Mouse (Mus musculus) heart, embryonic 16.5 days (tissue): ENCODE measurements around the gene Hoxb3. TPM values are rescaled to one million over a fixed set of nuclear protein-coding genes. Genes with fewer than 3 reads are reported as not detected.

Experiments
- ATAC-seq: fragments of 200-750 bp; cut with Nextera tagmentation; replicated peaks from 2 replicates; pipeline ENCODE4 v1.8.0; 2017; ENCODE audit warnings: moderate number of reproducible peaks; ENCODE audit not compliant: insufficient read depth, low FRiP score; ENCODE audit errors: extremely low read depth
- H3K27ac ChIP-seq: fragments of 300-500 bp; sonication (generic); 2 replicates; pipeline ENCODE4 v1.5.1; 2014; ENCODE audit warnings: mild to moderate bottlenecking, low read length, control low read depth, moderate library complexity
- H3K27me3 ChIP-seq: fragments of 300-500 bp; sonication (generic); 2 replicates; pipeline ENCODE4 v1.6.1; 2014; ENCODE audit warnings: low read length, mixed read lengths; ENCODE audit not compliant: control insufficient read depth, insufficient read depth
- H3K36me3 ChIP-seq: fragments of 300-500 bp; sonication (generic); 2 replicates; pipeline ENCODE4 v1.6.1; 2014; ENCODE audit not compliant: control insufficient read depth, insufficient read depth
- H3K4me1 ChIP-seq: fragments of 300-500 bp; sonication (generic); 2 replicates; pipeline ENCODE4 v1.6.1; 2014; ENCODE audit warnings: low read length, mixed read lengths; ENCODE audit not compliant: control insufficient read depth, insufficient read depth
- H3K4me2 ChIP-seq: fragments of 300-500 bp; sonication (generic); 2 replicates; pipeline ENCODE4 v1.6.1; 2014; ENCODE audit warnings: low read depth, mild to moderate bottlenecking, control low read depth, low read length
- H3K4me3 ChIP-seq: fragments of 300-500 bp; sonication (generic); 2 replicates; pipeline ENCODE4 v1.5.1; 2014; ENCODE audit warnings: mild to moderate bottlenecking, control low read depth, low read length
- H3K9ac ChIP-seq: fragments of 300-500 bp; sonication (generic); 2 replicates; pipeline ENCODE4 v1.6.1; 2014; ENCODE audit warnings: low read length, control low read depth
- H3K9me3 ChIP-seq: fragments of 300-500 bp; sonication (generic); replicated peaks from 2 replicates; pipeline ENCODE4 v1.6.1; 2016; ENCODE audit warnings: low read length; ENCODE audit not compliant: control insufficient read depth
- WGBS: fragments of 180-500 bp; shearing (Covaris S2); extraction: QIAGEN DNeasy Blood & Tissue Kit; methylation state at CpG from one replicate; pipeline ENCODE4 v1.1.7; 2014; 5-methylcytosine and 5-hydroxymethylcytosine counted together
- polyA plus RNA-seq: library from polyadenylated mRNA; unstranded; fragments of >200 nt; fragmentation: Nextera tagmentation; extraction: Ambion mirVana; gene quantifications from 2 replicates; pipeline ENCODE4 v1.2.1, GENCODE M21; 2015

Hoxb3 gene
- polyA plus RNA-seq, 1 experiment from 2014 or later: 0.24 TPM

DNA sequence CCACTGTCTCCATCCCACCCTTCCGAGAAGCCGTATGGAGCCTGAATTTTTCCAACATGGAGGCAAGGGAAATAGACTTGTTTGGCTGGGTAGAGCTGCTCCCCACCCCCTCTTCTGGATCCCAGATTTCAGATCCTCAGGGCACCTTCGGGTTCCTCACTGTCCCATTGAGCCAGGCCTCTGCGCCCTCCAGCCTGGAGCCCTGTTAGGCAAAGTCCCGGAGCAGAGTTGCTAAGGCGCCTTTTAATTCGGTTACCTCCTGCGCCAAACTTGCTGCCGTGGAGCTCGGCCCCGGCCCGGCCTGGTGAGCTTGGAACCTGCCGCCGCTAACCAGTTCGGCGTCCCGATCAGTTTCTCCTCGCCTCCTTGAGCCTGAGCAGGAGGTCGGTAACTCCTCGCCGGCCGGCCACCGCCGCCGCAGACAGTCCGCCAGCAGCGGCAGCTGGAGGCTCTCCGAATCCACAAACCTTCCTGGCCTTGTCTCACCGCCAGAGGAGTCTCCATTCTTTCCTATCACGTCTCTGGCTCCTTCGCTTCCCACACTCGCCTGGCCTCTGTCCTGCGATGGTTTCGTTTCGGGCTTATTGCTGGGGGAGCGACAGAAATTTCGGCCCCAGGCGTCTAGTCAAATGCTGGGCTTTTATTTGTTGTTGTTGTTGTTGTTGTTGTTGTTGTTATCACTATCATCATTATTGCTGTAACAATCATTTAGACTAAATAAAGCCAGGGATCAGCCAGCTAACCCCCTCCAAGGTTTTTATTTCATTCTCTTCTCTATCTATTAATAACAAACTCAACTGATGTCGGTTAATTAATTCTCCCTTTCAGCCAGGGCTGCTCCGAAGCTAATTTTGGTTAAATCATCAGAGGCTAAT, 18.8 kb downstream of the Hoxb3 start:
- Histone ChIP-seq H3K36me3 (no peaks in the 10 kb centered on the region), H3K4me1 (peaks cover 5% of the 10 kb centered on the region), H3K9me3 (no peaks in the 10 kb centered on the region), H3K9ac (peak overlapping the region; percentile 26), H3K27me3 (peaks cover 87% of the 10 kb centered on the region), H3K27ac (peak overlapping the region; percentile 26), H3K4me3 (peak overlapping the region; percentile 30), H3K4me2 (peak overlapping the region; percentile 39)
- no peak for ATAC-seq
- WGBS: 2% methylated on average over 40 of the region's 40 CpGs

DNA sequence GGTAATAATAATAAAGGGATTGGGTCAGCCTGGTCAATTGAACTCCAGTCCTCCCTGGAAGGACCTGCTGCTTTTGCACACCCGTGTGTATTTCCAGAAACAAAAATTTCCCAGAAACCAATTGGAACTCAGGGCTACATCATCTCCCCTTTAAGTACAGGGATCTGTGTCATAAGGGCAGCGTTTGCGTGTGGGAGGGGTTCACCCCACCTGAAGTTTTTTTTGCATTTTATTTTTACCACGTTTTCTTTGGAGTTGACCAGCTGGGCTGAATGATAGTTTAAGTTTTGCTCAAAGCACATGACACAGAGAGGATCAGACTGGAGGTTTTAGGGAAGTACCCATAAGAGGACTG, 19.4 kb downstream of the Hoxb3 start:
- peaks cover 5% of the 10 kb centered on the region for H3K4me1 ChIP-seq
- no peak for ATAC-seq
- H3K27ac ChIP-seq: no peak overlapping the region
- H3K36me3 ChIP-seq: no peaks in the 10 kb centered on the region
- no peak overlapping the region for H3K9ac ChIP-seq
- H3K4me3 ChIP-seq: no peak overlapping the region
- peaks cover 84% of the 10 kb centered on the region for H3K27me3 ChIP-seq
- H3K4me2 ChIP-seq: peak overlapping the region; percentile 39
- no peaks in the 10 kb centered on the region for H3K9me3 ChIP-seq
- WGBS: 9% methylated on average over 4 of the region's 4 CpGs

DNA sequence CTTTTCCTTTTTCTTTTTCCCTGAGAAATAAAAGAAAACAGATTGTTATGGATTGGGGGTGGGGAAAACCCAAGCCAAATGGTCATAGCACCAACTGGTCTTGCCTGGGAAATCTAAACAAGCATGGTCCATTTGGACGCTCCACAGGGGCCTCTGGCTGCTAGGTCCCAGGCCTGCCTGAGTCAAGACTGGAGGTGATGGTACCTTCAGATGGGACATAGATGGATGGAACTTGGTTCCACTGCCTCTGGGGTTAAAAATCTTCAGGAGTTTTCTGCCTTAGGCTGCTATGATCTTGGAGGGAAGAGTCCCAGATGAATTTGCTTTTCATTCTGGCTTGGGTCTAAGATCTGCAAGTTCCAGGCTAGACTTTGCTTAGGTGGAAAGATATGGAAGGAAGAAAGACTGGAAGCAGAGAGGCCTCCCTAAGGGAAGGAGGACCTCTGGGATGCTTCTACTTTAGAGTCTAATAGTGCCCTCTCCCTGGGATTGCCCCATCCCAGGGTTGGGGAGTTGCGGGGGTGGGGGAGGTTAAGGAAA, 20.1 kb downstream of the Hoxb3 start:
- H3K27me3 ChIP-seq: peaks cover 83% of the 10 kb centered on the region
- H3K4me2 ChIP-seq: peak overlapping the region; percentile 13; the same call in 1 of the 2 replicates
- no peak overlapping the region for H3K27ac ChIP-seq
- peaks cover 5% of the 10 kb centered on the region for H3K4me1 ChIP-seq
- ATAC-seq: no peak
- H3K9ac ChIP-seq: no peak overlapping the region
- H3K36me3 ChIP-seq: no peaks in the 10 kb centered on the region
- no peak overlapping the region for H3K4me3 ChIP-seq
- H3K9me3 ChIP-seq: no peaks in the 10 kb centered on the region
- WGBS: 46% methylated on average over 2 of the region's 2 CpGs

DNA sequence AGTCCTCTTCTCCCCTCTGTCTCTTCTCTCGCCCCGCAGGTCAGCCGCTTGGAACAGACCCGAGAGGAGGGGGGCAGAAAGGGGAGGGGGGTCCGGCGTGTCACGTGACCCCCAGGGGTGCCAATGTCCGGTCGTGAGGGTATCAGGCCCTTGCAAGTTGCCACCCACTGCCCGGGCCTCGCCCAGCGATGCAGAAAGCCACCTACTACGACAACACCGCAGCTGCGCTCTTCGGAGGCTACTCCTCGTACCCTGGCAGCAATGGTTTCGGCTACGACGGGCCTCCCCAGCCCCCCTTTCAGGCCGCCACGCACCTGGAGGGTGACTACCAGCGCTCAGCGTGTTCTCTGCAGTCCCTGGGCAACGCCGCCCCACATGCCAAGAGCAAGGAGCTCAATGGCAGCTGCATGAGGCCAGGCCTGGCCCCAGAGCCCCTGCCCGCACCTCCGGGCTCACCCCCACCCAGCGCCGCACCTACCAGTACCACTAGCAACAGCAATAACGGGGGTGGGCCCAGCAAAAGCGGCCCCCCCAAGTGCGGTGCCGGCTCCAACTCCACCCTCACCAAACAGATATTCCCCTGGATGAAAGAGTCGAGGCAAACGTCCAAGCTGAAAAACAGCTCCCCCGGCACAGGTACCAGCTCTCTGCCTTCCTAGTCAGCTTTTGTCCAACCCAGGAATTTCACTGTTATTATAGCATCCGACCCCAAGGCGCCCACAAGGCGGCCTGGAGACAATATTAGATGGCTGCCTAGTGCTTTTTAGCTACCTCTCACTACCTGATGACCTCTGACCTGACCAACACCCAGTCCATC, 21.1 kb downstream of the Hoxb3 start:
- no peak overlapping the region for H3K4me2 ChIP-seq

DNA sequence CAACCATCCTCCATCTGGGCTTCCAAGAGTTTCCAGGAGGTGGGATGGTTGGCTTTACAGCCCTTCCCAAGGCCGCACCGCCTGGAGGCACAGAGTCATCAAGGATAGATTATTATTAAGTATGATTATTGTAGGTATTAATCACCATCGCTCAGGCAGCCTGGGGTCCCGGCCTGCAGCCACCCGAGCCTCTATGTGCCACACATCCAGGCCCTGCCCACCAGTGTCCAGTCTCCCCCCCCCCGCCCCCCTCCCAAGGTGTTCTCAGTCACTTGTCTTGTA, 21.7 kb downstream of the Hoxb3 start:
- Histone ChIP-seq H3K4me3 (peak overlapping the region; percentile 44; the same call in 1 of the 2 replicates), H3K4me2 (no peak overlapping the region; the same call in 1 of the 2 replicates), H3K27me3 (peaks cover 83% of the 10 kb centered on the region), H3K4me1 (peaks cover 5% of the 10 kb centered on the region), H3K36me3 (no peaks in the 10 kb centered on the region), H3K27ac (no peak overlapping the region), H3K9me3 (no peaks in the 10 kb centered on the region), H3K9ac (no peak overlapping the region)
- 30% methylated on average over 6 of the region's 6 CpGs for WGBS
- ATAC-seq: no peak

More for the DNA sequence above, 21.1 kb downstream of the Hoxb3 start:
- H3K9ac ChIP-seq: no peak overlapping the region
- no peaks in the 10 kb centered on the region for H3K36me3 ChIP-seq
- WGBS: 18% methylated on average over 40 of the region's 40 CpGs
- H3K4me3 ChIP-seq: no peak overlapping the region
- H3K27ac ChIP-seq: no peak overlapping the region
- H3K9me3 ChIP-seq: no peaks in the 10 kb centered on the region
- ATAC-seq: no peak
- peaks cover 5% of the 10 kb centered on the region for H3K4me1 ChIP-seq
- peaks cover 83% of the 10 kb centered on the region for H3K27me3 ChIP-seq

DNA sequence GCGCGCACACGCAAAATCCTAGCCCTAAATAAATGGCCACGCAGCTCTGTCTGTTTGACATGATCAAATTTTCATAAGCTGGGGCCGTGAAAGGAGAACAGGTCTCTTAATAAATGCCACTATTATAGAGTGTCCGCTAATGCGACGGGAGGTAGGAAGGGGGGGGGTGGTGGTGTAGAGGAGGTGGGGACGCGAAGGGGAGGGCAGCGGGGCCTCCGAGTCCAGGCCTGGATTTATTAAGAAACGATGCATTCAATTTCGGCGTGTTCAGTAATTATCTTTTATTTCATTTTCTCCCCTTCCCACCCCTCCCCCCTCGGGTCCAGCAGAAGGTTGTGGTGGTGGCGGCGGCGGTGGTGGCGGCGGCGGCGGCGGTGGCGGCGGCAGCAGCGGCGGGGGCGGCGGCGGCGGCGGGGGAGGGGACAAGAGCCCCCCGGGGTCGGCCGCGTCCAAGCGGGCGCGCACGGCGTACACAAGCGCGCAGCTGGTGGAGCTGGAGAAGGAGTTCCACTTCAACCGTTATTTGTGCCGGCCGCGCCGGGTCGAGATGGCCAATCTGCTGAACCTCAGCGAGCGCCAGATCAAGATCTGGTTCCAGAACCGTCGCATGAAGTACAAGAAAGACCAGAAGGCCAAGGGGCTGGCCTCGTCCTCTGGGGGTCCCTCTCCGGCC, 22.2 kb downstream of the Hoxb3 start:
- Histone ChIP-seq H3K9me3 (no peaks in the 10 kb centered on the region), H3K27me3 (peaks cover 82% of the 10 kb centered on the region), H3K27ac (no peak overlapping the region; the same call in 1 of the 2 replicates), H3K4me2 (peak overlapping the region; percentile 71), H3K4me1 (peaks cover 5% of the 10 kb centered on the region), H3K9ac (peak overlapping the region; percentile 50), H3K4me3 (peak overlapping the region; percentile 44), H3K36me3 (no peaks in the 10 kb centered on the region)
- no peak for ATAC-seq
- WGBS: 8% methylated on average over 37 of the region's 56 CpGs

DNA sequence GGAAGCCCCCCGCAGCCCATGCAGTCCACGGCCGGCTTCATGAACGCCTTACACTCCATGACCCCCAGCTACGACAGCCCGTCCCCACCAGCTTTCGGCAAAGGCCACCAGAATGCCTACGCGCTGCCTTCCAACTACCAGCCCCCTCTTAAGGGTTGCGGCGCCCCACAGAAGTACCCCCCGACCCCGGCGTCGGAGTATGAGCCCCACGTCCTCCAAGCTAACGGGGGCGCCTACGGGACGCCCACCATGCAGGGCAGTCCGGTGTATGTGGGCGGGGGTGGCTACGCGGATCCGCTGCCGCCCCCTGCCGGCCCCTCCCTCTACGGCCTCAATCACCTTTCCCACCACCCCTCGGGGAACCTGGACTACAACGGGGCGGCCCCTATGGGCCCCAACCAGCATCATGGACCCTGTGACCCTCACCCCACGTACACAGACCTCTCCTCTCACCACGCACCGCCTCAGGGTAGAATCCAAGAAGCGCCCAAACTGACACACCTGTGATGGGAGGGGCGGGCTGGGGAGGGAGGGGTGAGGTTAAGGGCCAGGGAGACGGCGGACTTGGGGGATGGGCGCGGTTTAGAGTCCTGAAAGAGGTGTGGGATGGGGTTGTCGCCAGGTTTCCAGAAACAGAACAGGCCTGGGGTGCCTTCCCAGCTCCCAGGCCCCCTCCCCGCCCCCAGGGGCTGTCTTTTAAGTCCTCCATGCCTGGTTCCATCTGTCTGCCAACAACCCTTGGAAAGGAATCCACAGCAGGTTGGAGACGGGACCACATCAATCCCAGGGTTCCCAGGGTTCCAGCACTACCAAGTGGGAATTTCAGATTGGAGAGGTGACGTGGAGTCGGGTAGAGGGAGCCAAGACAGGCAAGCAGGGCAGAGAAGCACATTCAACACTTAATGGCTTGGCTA, 23.0 kb downstream of the Hoxb3 start:
- Histone ChIP-seq H3K27me3 (peaks cover 86% of the 10 kb centered on the region), H3K4me1 (peaks cover 5% of the 10 kb centered on the region), H3K36me3 (no peaks in the 10 kb centered on the region), H3K4me3 (peak overlapping the region; percentile 44), H3K9ac (peak overlapping the region; percentile 50), H3K27ac (peak overlapping the region; percentile 21), H3K9me3 (no peaks in the 10 kb centered on the region), H3K4me2 (peak overlapping the region; percentile 71)
- ATAC-seq: no peak
- WGBS: 7% methylated on average over 45 of the region's 45 CpGs

DNA sequence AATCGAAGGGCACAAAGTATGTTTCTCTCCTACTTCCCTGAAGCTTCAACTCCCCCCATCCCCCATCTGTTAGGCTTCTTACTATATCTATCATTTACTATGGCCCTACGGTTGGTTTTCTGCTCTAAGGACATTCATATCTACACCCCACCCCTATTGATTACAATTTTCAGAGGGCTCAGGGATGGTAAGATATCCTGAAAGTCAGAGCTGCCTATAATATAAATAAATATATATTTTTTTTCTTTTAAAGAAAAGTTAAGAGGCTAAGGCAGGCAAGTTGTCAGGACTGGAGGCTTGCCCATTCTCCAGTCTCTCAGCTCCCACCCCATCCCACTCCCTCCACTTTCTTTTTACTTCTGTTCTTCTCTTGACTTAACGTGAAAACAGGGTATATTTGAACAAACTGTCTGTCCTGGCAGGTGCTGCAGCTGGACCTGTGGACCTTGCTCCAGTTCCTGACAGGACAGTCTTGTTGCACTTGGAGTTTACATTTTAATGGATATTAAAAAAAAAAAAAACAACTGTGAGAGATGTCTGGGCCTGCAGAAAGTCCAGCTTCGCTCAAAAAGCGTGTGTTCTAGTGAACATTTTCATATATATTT, 23.9 kb downstream of the Hoxb3 start:
- Histone ChIP-seq H3K4me3 (no peak overlapping the region), H3K4me1 (peaks cover 5% of the 10 kb centered on the region), H3K36me3 (no peaks in the 10 kb centered on the region), H3K4me2 (no peak overlapping the region), H3K9ac (no peak overlapping the region), H3K9me3 (no peaks in the 10 kb centered on the region), H3K27me3 (peaks cover 92% of the 10 kb centered on the region), H3K27ac (no peak overlapping the region)
- ATAC-seq: no peak
- WGBS: 56% methylated on average over 5 of the region's 5 CpGs
